Mouse (Mus musculus) adrenal gland, postnatal 10 days (tissue): ENCODE measurements around the gene Lce3f. TPM values are rescaled to one million over a fixed set of nuclear protein-coding genes. Genes with fewer than 3 reads are reported as not detected.

ENCODE experiments used
- DNase-seq: peaks from one replicate; pipeline ENCODE4 v3.0.0; 2021; ENCODE audit warnings: mixed read lengths
- long read RNA-seq, 2 experiments: library from polyadenylated mRNA; stranded (forward); transcript quantifications; one replicate each; pipeline ENCODE4 v2.0.0; 2021
- total RNA-seq, 2 experiments: library from RNA; stranded (reverse); gene quantifications; 2 replicates each; pipeline ENCODE4 v1.2.3; 2021

Gene Lce3f
- total RNA-seq: not detected
- long read RNA-seq, experiment 1: 0 reads
- long read RNA-seq, experiment 2: 0 reads

GRCm38 (mm10) chr3:92991926-92992325, at the start of gene Lce3f:
TSS of gene Lce3f (plus strand) at chr3:92992226.
- no peak for DNase-seq

- no peak for DNase-seq
Observed at GRCm38 (mm10) chr3:92944186-92944585, 47.8 kb upstream of the Lce3f start, which contains the start of gene Lce3c. TSS of gene Lce3c (plus strand) at chr3:92944486.

GRCm38 (mm10) chr3:92957090-92957489, 34.9 kb upstream of the Lce3f start, which contains the start of gene Lce3d:
TSS of gene Lce3d (plus strand) at chr3:92957390.
- DNase-seq: no peak

GRCm38 (mm10) chr3:92966761-92967160, 25.3 kb upstream of the Lce3f start, which contains the start of gene Lce3e:
TSS of gene Lce3e (plus strand) at chr3:92967061.
- DNase-seq: no peak

GRCm38 (mm10) chr3:92978484-92978883, 13.5 kb upstream of the Lce3f start:
- DNase-seq: no peak

GRCm38 (mm10) chr3:92998691-92999090, 6.7 kb downstream of the Lce3f start:
- peak; percentile 78 for DNase-seq

GRCm38 (mm10) chr3:93000621-93001020, 8.6 kb downstream of the Lce3f start:
- no peak for DNase-seq

- DNase-seq: no peak
Observed at GRCm38 (mm10) chr3:93002843-93003242, 10.8 kb downstream of the Lce3f start.

- peak; percentile 39 for DNase-seq
Observed at GRCm38 (mm10) chr3:93014378-93014801, 22.4 kb downstream of the Lce3f start.

- no peak for DNase-seq
Observed at GRCm38 (mm10) chr3:93014871-93015270, 22.8 kb downstream of the Lce3f start.

GRCm38 (mm10) chr3:93015460-93016104, 23.6 kb downstream of the Lce3f start, which contains the start of gene Crct1:
TSS of gene Crct1 (minus strand) at chr3:93015687.
- no peak for DNase-seq

GRCm38 (mm10) chr3:93018960-93019359, 26.9 kb downstream of the Lce3f start, which contains the start of gene Lce1m:
TSS of gene Lce1m (minus strand) at chr3:93019060.
- DNase-seq: no peak

GRCm38 (mm10) chr3:93021171-93021570, 29.1 kb downstream of the Lce3f start:
- DNase-seq: no peak

GRCm38 (mm10) chr3:93023411-93024184, 31.6 kb downstream of the Lce3f start:
- DNase-seq: no peak

- DNase-seq: peak; percentile 2
Observed at GRCm38 (mm10) chr3:93025486-93025885, 33.5 kb downstream of the Lce3f start.

GRCm38 (mm10) chr3:93031450-93031849, 39.4 kb downstream of the Lce3f start:
- peak; percentile 26 for DNase-seq

Other genes with a start within 250 kb of the Lce3f start
- gene Lce1g, start 239.9 kb upstream of the Lce3f start, total RNA-seq: not detected
- not detected for gene Lce1h, start 227.2 kb upstream of the Lce3f start, total RNA-seq
- gene Lce1i, start 213.3 kb upstream of the Lce3f start, total RNA-seq: not detected
- gene Lce1j, start 201.7 kb upstream of the Lce3f start, total RNA-seq: not detected
- not detected for gene Lce1k, start 184.3 kb upstream of the Lce3f start, total RNA-seq
- not detected for gene Kprp, start 165.0 kb upstream of the Lce3f start, total RNA-seq
- not detected for gene Lce1l, start 140.9 kb upstream of the Lce3f start, total RNA-seq
- not detected for gene 2310050C09Rik, start 122.0 kb upstream of the Lce3f start, total RNA-seq
- not detected for gene Lce3a, start 66.0 kb upstream of the Lce3f start, total RNA-seq
- gene Lce3b, start 59.2 kb upstream of the Lce3f start, total RNA-seq: not detected
- gene Lce3c, start 47.7 kb upstream of the Lce3f start, total RNA-seq: not detected
- not detected for gene Lce3d, start 34.8 kb upstream of the Lce3f start, total RNA-seq
- not detected for gene Lce3e, start 25.2 kb upstream of the Lce3f start, total RNA-seq
- not detected for gene Crct1, start 23.5 kb downstream of the Lce3f start, total RNA-seq
- gene Lce1m, start 26.8 kb downstream of the Lce3f start, total RNA-seq: not detected
- gene Gm4858, start 76.6 kb downstream of the Lce3f start, total RNA-seq: not detected
- gene Crnn, start 152.6 kb downstream of the Lce3f start, total RNA-seq: not detected
- gene Flg2, start 205.1 kb downstream of the Lce3f start, total RNA-seq: not detected